Comparison of ENCODE assay signal across 14 mouse cellular contexts in the genomic region with DNA sequence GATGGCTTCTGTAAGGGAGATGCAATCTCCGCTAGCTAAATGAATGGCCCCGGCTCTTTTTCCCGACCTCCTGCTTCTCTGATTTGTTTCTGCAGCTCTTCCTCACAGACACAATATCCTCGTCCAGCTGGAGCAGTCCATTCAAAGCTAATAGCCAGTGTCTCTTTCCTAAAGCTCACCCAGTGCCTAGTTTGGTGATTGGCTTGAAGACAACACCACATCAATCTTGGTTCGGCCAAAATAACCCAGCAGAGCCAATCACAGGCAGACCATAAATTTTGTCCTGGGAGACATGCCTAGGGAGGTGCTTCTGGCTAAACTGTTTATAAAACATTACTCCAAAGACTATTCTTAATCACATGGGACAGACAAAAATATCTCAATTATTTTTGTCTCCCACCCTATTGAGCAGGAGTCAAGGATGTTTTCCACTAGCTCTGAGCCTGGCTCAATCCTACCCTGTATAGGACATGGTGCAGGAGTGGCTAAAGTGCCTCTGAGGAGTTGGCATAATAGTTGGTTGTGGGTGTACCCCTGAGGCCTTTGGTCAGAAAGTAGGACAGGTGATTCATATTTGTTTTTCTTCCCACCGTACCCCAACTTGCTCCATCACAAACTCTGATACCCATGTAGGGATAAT.
"Had no signal": no experiment of that assay in that cellular context is flagged by ENCODE, and none has a peak within 500 bp of the region (broad histone marks: within the 10 kb centered on the region; RNA-seq: fewer than 3 reads in every experiment).

No protein-coding gene starts in this region.

- H3K4me3 ChIP-seq: intestine, embryonic 15.5 days; layer of hippocampus, adult 2 months; limb, embryonic 12.5 days; liver, embryonic 15.5 days; midbrain, embryonic 13.5 days; neural tube, embryonic 15.5 days had no signal

- H3K4me1 ChIP-seq: intestine, embryonic 15.5 days; limb, embryonic 12.5 days; liver, embryonic 15.5 days; midbrain, embryonic 13.5 days had no signal

- ATAC-seq: intestine, embryonic 15.5 days; midbrain, embryonic 13.5 days had no signal

- H3K9ac ChIP-seq: intestine, embryonic 15.5 days; limb, embryonic 12.5 days; liver, embryonic 15.5 days; midbrain, embryonic 13.5 days; neural tube, embryonic 15.5 days had no signal

- H3K4me2 ChIP-seq: intestine, embryonic 15.5 days; limb, embryonic 12.5 days; liver, embryonic 15.5 days; midbrain, embryonic 13.5 days; neural tube, embryonic 15.5 days had no signal

- H3K27ac ChIP-seq: intestine, embryonic 15.5 days; layer of hippocampus, adult 2 months; limb, embryonic 12.5 days; liver, embryonic 15.5 days; midbrain, embryonic 13.5 days; neural tube, embryonic 15.5 days had no signal

- H3K9me3 ChIP-seq: intestine, embryonic 15.5 days; limb, embryonic 12.5 days; liver, embryonic 15.5 days; midbrain, embryonic 13.5 days; neural tube, embryonic 15.5 days had no signal

- H3K27me3 ChIP-seq: intestine, embryonic 15.5 days; limb, embryonic 12.5 days; liver, embryonic 15.5 days; midbrain, embryonic 13.5 days; neural tube, embryonic 15.5 days had no signal

- DNase-seq: kidney, adult 18-20 months; kidney, postnatal 10 days; kidney, postnatal 4 days; liver; right cerebral cortex, adult 18-20 months; right cerebral cortex, postnatal 25 days; thymus, adult 18-20 months; thymus, postnatal 25 days had no signal

- H3K36me3 ChIP-seq: intestine, embryonic 15.5 days; limb, embryonic 12.5 days; liver, embryonic 15.5 days; midbrain, embryonic 13.5 days; neural tube, embryonic 15.5 days had no signal
